Mouse (Mus musculus) heart, postnatal 0 days (tissue): Measurements from ENCODE around the gene Adarb2.

Source experiments
- CTCF ChIP-seq: IDR thresholded peaks from 2 replicates; pipeline ENCODE4 v1.5.1; 2016; ENCODE audit warnings: antibody characterized with exemption, control low read depth, low read depth
- EP300 ChIP-seq: IDR thresholded peaks from 2 replicates; pipeline ENCODE4 v1.6.1; 2016; ENCODE audit warnings: antibody characterized with exemption, low read depth

DNA sequence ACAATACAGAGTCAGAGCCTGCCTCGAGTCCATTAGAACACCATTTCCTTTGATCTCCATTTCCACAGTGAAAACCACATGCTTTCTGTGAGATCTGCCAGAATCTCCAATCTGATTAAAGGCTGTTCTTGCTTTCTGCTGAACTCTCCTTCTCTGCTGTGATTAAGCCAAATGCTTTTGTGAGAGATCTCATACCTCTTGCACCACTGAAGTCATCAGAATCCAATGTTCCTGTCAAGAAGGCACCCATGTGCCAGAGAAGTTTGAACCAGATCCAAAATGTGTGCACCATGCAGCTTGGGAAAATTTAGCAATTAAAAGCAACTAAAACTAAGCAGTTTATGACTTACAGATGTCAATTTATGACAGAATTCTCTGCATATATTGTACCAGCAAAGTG is 185.9 kb downstream of the Adarb2 start:
- TF ChIP-seq EP300 (no peak), CTCF (no peak)
